Mouse (Mus musculus): ENCODE data around the gene Sdhaf3.

- no peak for TF ChIP-seq CTCF (conservative IDR thresholded peaks at IDR 0.05; ENCODE audit: low read length)
- no peak for TF ChIP-seq POU5F1 (IDR thresholded peaks at IDR 0.05; ENCODE audit: borderline replicate concordance, low read length)
- TF ChIP-seq NANOG (IDR thresholded peaks at IDR 0.05; ENCODE audit: borderline replicate concordance, low read length), result no peak
These were observed 126.9 kb downstream of the Sdhaf3 start for GRCm38 (mm10) chr6:7082467-7083259.

Data from E14TG2a.4 (cell line).